Mouse (Mus musculus): ENCODE data around the gene Plcl1.

Plcl1 gene

GRCm38 (mm10) chr1:55618617-55619286, 213.0 kb downstream of the Plcl1 start:
- DNase-seq, result no peak

GRCm38 (mm10) chr1:55631496-55631895, 225.8 kb downstream of the Plcl1 start:
- DNase-seq, result no peak

DNA sequence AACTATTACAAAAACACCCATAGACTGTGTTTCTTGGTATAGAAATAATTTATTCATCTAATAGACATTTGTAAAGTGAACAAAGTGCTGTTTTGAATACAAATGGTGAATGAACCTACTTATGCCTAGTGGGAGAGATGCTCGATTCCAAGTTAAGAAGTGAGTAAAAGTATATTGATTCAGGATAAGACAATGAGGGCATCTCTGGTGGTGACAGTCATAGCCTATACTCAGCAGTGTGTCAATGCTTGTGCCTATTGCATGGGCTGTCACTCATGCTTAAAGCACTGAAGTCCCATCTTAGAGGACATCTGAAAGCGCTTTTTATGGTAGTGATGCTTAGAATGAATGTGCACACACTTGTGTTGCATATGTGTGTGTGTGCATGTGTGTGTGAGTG, 226.3 kb downstream of the Plcl1 start:
- no peak for DNase-seq

DNA sequence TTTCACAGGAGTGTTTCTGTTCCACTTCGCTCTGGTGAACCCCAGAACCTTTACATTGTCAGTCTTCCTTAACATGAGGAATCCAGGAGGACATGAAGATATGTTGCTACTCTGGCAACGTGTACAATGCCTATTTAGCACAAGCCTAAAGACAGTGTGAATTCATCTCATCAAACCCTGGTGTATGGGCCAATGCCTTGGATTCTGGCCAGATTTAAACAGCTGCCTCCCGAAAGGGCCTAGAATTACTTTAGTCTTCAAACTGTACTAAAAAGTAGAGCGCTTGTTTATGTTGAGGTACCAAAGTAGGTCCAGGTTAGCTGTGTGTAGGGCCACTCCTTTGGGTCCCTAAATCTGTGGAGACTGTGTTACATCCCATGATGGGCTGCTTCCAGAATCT, 227.6 kb downstream of the Plcl1 start:
- DNase-seq, result no peak

GRCm38 (mm10) chr1:55659518-55660210, 253.9 kb downstream of the Plcl1 start:
- DNase-seq, result no peak

GRCm38 (mm10) chr1:55661381-55661780, 255.7 kb downstream of the Plcl1 start:
- DNase-seq, result no peak

- DNase-seq, result no peak
Measured at GRCm38 (mm10) chr1:55665137-55665827, 259.6 kb downstream of the Plcl1 start.

DNA sequence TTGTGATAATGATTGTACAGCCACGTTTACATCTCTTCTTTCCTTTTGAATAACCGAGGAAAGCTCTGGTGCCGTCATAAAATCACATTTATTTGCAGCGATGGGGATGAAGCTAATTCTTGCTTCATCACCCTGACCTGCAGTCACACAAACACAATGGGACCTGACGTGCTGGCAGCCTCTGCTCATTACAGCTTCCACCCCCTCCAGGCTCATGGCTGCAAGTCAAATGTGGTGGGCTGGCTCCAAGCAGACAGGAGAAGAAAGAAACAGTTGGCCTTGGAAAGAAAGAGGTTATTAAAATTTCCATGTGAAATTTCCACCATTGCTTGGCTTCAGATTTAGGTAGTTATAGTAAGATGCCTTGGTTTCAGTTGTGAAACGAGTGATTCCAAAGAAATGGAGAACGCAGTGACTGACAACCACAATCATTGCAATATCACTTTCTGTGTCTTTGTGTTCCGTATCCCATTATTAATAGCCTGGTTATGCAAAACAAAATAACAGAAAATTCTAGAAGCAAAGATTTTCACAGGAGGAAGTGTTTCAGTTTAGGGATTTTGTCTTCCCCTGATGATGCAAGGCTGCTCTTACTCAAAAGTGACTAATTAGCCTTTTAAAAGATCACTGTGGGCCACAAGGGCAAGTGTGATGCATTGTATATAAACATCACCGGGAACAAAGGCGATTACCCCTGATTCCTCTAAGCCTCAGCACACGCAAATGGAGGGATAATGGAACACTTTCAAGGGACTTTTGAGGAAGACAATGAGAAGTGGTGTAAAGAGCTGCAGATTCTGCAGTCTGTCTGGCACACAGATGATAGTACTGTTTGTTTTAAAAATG, 260.3 kb downstream of the Plcl1 start:
- no peak for DNase-seq

- DNase-seq, result no peak
Measured at GRCm38 (mm10) chr1:55666798-55667197, 261.1 kb downstream of the Plcl1 start.

GRCm38 (mm10) chr1:55668622-55669237, 263.0 kb downstream of the Plcl1 start:
- no peak for DNase-seq

GRCm38 (mm10) chr1:55682676-55683075, 277.0 kb downstream of the Plcl1 start:
- no peak for DNase-seq

- no peak for DNase-seq
Measured at GRCm38 (mm10) chr1:55686261-55686660, 280.5 kb downstream of the Plcl1 start.

- no peak for DNase-seq
Measured at GRCm38 (mm10) chr1:55693636-55694220, 288.0 kb downstream of the Plcl1 start.

- no peak for DNase-seq
Measured at GRCm38 (mm10) chr1:55696206-55696605, 290.5 kb downstream of the Plcl1 start.

DNA sequence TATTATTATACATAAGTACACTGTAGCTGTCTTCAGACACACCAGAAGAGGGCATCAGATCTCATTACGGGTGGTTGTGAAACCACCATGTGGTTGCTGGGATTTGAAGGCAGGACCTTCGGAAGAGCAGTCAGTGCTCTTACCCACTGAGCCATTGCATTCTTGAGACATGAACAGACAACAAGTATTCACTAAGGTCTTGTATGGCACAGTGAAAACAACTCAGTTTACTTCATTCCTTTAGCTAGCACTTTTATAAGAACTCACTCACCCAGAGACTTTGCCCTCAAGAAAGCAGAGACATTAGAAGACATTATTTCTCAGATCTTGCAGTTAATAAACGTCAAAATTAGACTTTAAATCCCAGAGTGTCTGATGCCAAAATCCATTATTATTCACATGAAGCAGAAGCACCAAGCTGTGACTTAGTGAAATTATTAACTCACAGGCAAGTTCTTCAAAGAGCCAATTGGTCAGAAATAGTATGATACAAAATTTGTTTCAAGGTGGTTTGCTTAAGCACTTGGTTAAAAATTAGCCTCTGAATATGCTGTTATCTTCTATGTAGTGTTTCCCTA, 293.8 kb downstream of the Plcl1 start:
- no peak for DNase-seq

- DNase-seq, result no peak
Measured at GRCm38 (mm10) chr1:55700016-55700415, 294.3 kb downstream of the Plcl1 start.

GRCm38 (mm10) chr1:55700726-55701125, 295.0 kb downstream of the Plcl1 start:
- DNase-seq, result no peak

GRCm38 (mm10) chr1:55701601-55702000, 295.9 kb downstream of the Plcl1 start:
- no peak for DNase-seq

DNA sequence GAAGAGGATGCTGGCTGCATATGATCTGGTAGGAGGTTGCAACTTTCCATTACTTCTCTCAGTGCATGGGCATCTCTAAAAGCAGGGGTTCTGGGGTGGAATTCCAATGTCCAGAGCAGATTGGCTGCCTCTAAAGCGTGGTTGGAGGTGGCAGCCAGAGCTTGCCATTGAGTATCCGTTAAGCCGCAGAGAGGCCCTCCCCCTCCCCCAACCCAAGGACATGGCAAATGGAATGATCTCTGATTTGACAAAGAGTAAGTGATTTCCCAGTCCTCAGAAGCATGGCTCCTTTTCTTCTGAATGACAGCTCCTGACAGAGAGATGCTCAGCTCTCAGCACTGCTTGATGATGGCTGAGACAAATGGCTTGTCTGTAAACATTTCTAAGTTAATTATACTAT, 296.4 kb downstream of the Plcl1 start:
- DNase-seq, result no peak

DNA sequence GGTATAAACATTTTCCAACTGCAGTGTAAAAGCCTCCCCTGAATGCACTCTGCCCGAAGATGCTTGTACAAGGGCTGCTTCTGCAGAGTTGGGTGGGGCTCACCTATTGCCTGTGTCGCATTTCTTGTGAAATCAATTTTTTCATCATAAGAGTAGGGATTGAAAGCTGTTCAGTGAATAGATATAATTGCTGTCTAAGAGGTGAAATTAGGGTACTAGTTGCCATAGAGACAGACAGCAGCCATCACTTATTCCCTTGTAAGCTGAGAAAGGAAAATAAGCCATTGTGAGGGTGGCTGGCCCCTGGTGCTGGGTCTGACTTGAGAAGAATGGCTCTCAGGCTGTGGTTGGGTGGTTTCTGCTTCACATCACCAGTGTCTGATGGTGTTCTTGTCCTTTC, 299.0 kb downstream of the Plcl1 start:
- DNase-seq, result no peak

DNA sequence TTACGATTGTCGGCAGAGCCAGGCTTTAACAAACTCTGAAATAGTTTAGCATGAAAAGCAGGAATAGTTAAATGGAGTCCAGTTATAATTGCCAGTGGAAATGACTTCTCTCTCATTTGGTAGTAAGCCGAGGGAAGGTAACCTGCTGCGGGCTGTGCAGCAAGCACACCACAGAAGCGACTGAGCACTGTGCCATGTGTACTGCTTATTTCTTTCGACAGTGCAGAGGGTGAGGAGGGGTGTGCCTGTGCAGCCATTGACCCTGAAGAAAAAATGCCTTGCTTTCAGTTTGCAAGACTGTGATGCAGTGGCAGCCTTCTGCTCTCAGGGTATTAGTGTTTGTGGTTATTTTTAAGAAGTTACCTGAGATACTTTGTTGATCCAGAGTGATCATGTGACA, 299.5 kb downstream of the Plcl1 start:
- no peak for DNase-seq

DNA sequence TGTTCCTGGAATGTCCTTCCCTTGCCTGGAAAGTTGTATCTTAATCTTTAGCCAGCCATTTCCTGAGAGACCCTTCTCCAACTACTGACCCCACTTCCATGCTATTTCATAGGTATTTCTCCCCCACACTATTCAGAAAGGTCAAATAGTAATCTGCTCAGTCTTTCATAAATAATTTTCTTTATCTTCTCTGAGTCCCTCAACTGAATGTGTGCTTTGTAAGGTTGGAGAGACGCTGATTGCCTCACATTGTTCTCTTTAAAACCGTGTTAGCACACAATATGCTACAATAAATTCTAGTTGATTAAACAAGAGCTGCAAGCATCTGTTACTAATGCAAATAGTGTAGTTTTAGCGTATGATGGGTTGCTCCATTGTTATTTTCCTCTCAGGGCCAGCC, 300.0 kb downstream of the Plcl1 start:
- no peak for DNase-seq
